Mouse (Mus musculus) liver, adult (tissue): ENCODE data around the gene Ndufc1.

Source experiments
- GATA4 ChIP-seq: IDR thresholded peaks from 2 replicates; pipeline ENCODE4 v1.6.1; 2014; ENCODE audit warnings: mild to moderate bottlenecking, low read length; ENCODE audit not compliant: insufficient replicate concordance

Ndufc1 gene

GRCm38 (mm10) chr3:51358660-51359557, 49.9 kb downstream of the Ndufc1 start:
- TF ChIP-seq GATA4 = no peak

DNA sequence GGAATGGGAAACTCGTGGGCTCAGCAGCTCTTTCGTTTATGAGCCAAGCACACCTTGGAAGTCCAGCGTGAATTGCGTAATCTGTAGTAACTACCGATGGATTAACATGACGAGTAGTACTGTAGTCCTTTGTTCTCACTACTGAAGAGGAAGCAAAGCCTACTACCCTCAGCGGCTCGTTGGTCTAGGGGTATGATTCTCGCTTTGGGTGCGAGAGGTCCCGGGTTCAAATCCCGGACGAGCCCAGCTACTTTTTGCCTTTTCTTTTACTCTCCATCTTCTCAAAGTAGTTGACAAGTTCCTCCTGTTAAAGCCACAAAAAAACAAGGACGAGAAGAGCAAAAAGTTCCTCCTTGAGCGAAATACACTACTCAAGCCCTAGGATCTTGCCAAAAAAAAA, 50.6 kb downstream of the Ndufc1 start:
- no peak for TF ChIP-seq GATA4

GRCm38 (mm10) chr3:51357624-51358023, 51.2 kb downstream of the Ndufc1 start:
- TF ChIP-seq GATA4 = no peak

- no peak for TF ChIP-seq GATA4
Measured at GRCm38 (mm10) chr3:51357078-51357477, 51.7 kb downstream of the Ndufc1 start.
